Mouse (Mus musculus) kidney, postnatal 10 days (tissue): ENCODE data around the gene Ston2.
"Not testable (repeated sequence)": the region's sequence is repeated elsewhere in the genome, so short reads cannot be mapped to it uniquely, and the experiment has no call there.

Experiments used
- DNase-seq: peaks from one replicate; pipeline ENCODE4 v3.0.0; 2021; ENCODE audit warnings: mixed read lengths

Ston2 gene

GRCm38 (mm10) chr12:91588670-91589541, 199.3 kb downstream of the Ston2 start:
- DNase-seq: peak; percentile 66

GRCm38 (mm10) chr12:91588176-91588669, 200.0 kb downstream of the Ston2 start:
- DNase-seq: peak; percentile 94

GRCm38 (mm10) chr12:91587491-91588033, 200.6 kb downstream of the Ston2 start:
- no peak for DNase-seq

GRCm38 (mm10) chr12:91587077-91587476, 201.1 kb downstream of the Ston2 start:
- no peak for DNase-seq

GRCm38 (mm10) chr12:91585815-91586214, 202.4 kb downstream of the Ston2 start:
- not testable (repeated sequence) for DNase-seq

GRCm38 (mm10) chr12:91585206-91585605, 203.0 kb downstream of the Ston2 start:
- DNase-seq: no peak

GRCm38 (mm10) chr12:91583409-91583808, 204.8 kb downstream of the Ston2 start:
- DNase-seq: no peak
